Mouse (Mus musculus) myocyte (in vitro differentiated cells): ENCODE measurements around the gene Itih4. TPM values are rescaled to one million over a fixed set of nuclear protein-coding genes. Genes with fewer than 3 reads are reported as not detected.

Experiments used
- H3K27me3 ChIP-seq: one replicate; pipeline ENCODE4 v1.6.1; 2011; ENCODE audit not compliant: control insufficient read depth, insufficient read depth, insufficient read length
- H3K36me3 ChIP-seq: one replicate; pipeline ENCODE4 v1.6.1; 2011; ENCODE audit not compliant: control insufficient read depth, insufficient read depth
- H3K4me2 ChIP-seq: one replicate; pipeline ENCODE4 v1.6.1; 2011; ENCODE audit warnings: low read depth, control low read depth
- H3K4me3 ChIP-seq: one replicate; pipeline ENCODE4 v1.5.1; 2011; ENCODE audit warnings: mild to moderate bottlenecking, control low read depth, moderate library complexity
- H3K79me2 ChIP-seq: one replicate; pipeline ENCODE4 v1.6.1; 2011; ENCODE audit not compliant: control insufficient read depth, insufficient read depth
- H3ac ChIP-seq: one replicate; pipeline ENCODE4 v1.6.1; 2011; ENCODE audit not compliant: control insufficient read depth, insufficient read length
- CEBPB ChIP-seq: IDR thresholded peaks from 2 replicates; pipeline ENCODE4 v1.6.1; 2011; ENCODE audit warnings: mild to moderate bottlenecking, moderate library complexity; ENCODE audit not compliant: poor library complexity, insufficient read depth, severe bottlenecking
- E2F4 ChIP-seq: IDR thresholded peaks from one replicate; pipeline ENCODE4 v1.6.1; 2011; ENCODE audit warnings: mild to moderate bottlenecking, control low read depth, moderate library complexity; ENCODE audit not compliant: insufficient read depth
- MAX ChIP-seq: IDR thresholded peaks from one replicate; pipeline ENCODE4 v1.6.1; 2011; ENCODE audit warnings: low read depth, mild to moderate bottlenecking, control low read depth
- MYOD1 ChIP-seq, 3 experiments: IDR thresholded peaks; one replicate each; pipeline ENCODE4 v1.6.1; 2011; ENCODE audit warnings: control low read depth in 2 of 3, low read depth in 2 of 3, mild to moderate bottlenecking in 2 of 3, moderate library complexity in 1 of 3; ENCODE audit not compliant: insufficient read length in 2 of 3, control insufficient read depth in 1 of 3
- MYOG ChIP-seq, 3 experiments: IDR thresholded peaks; one replicate each; pipeline ENCODE4 v1.6.1; 2011; ENCODE audit warnings: control low read depth in 2 of 3, low read depth in 2 of 3, mild to moderate bottlenecking in 2 of 3; ENCODE audit not compliant: insufficient read length in 2 of 3, control insufficient read depth in 1 of 3, insufficient read depth in 1 of 3
- POLR2A ChIP-seq: IDR thresholded peaks from one replicate; pipeline ENCODE4 v1.6.1; 2011; ENCODE audit warnings: low read depth, mild to moderate bottlenecking, control low read depth, moderate library complexity; ENCODE audit not compliant: insufficient read length
- POLR2AphosphoS2 ChIP-seq: IDR thresholded peaks from one replicate; pipeline ENCODE4 v1.6.1; 2011; ENCODE audit warnings: low read depth, control low read depth; ENCODE audit not compliant: insufficient read length
- REST ChIP-seq: IDR thresholded peaks from one replicate; pipeline ENCODE4 v1.6.1; 2011; ENCODE audit warnings: mild to moderate bottlenecking, control low read depth, moderate library complexity; ENCODE audit not compliant: insufficient read depth, insufficient read length
- SRF ChIP-seq: IDR thresholded peaks from one replicate; pipeline ENCODE4 v1.6.1; 2011; ENCODE audit warnings: low read depth; ENCODE audit not compliant: control insufficient read depth, insufficient read length
- TCF12 ChIP-seq: IDR thresholded peaks from one replicate; pipeline ENCODE4 v1.6.1; 2011; ENCODE audit warnings: mild to moderate bottlenecking, control low read depth; ENCODE audit not compliant: poor library complexity, insufficient read depth, severe bottlenecking
- TCF3 ChIP-seq: IDR thresholded peaks from one replicate; pipeline ENCODE4 v1.6.1; 2011; ENCODE audit warnings: low read depth, control low read depth; ENCODE audit not compliant: insufficient read length
- USF1 ChIP-seq: IDR thresholded peaks from one replicate; pipeline ENCODE4 v1.6.1; 2011; ENCODE audit warnings: low read depth, mild to moderate bottlenecking, control low read depth, moderate library complexity
- polyA plus RNA-seq: library from polyadenylated mRNA; unstranded; fragments of >200 nt; fragmentation: generic; extraction: Trizol; gene quantifications from one replicate; pipeline ENCODE4 v1.2.1, GENCODE M21; 2012; ENCODE audit warnings: missing spikeins

Gene Itih4
- polyA plus RNA-seq, 1 experiment, result 0.06 TPM

GRCm38 (mm10) chr14:30943860-30944674 lies 57.8 kb downstream of the Itih4 start:
- no peak overlapping the region for H3K4me2 ChIP-seq
- no peaks in the 10 kb centered on the region for H3K79me2 ChIP-seq
- TF ChIP-seq MAX (no peak), CEBPB (peak; percentile 72; the same call in 1 of the 2 replicates)
- no peaks in the 10 kb centered on the region for H3K27me3 ChIP-seq
- no peaks in the 10 kb centered on the region for H3K36me3 ChIP-seq
- no peak overlapping the region for H3ac ChIP-seq
- H3K4me3 ChIP-seq, result no peak overlapping the region

GRCm38 (mm10) chr14:30944745-30945144 lies 58.5 kb downstream of the Itih4 start:
- Histone ChIP-seq H3K4me3 (no peak overlapping the region), H3K27me3 (no peaks in the 10 kb centered on the region), H3ac (no peak overlapping the region), H3K79me2 (no peaks in the 10 kb centered on the region), H3K4me2 (no peak overlapping the region), H3K36me3 (no peaks in the 10 kb centered on the region)
- TF ChIP-seq SRF (no peak), MAX (no peak), USF1 (no peak), MYOG (IDR thresholded peaks at IDR 0.05; ENCODE audit: control insufficient read depth in 1 of 3, insufficient read depth in 1 of 3, insufficient read length in 2 of 3, low read depth in 2 of 3) (no peak), TCF12 (no peak), CEBPB (no peak)

- Histone ChIP-seq H3K4me2 (no peak overlapping the region), H3K27me3 (no peaks in the 10 kb centered on the region), H3K4me3 (no peak overlapping the region), H3K79me2 (no peaks in the 10 kb centered on the region), H3K36me3 (no peaks in the 10 kb centered on the region), H3ac (no peak overlapping the region)
- TF ChIP-seq MYOD1 (IDR thresholded peaks at IDR 0.05; ENCODE audit: control insufficient read depth in 1 of 3, insufficient read length in 2 of 3, low read depth in 2 of 3), result no peak
- TF ChIP-seq E2F4, result no peak
- no peak for TF ChIP-seq SRF
Observed at GRCm38 (mm10) chr14:30949986-30950385, 63.7 kb downstream of the Itih4 start.

- peak; percentile 36 for TF ChIP-seq POLR2AphosphoS2
- TF ChIP-seq TCF3, result no peak
- TF ChIP-seq CEBPB, result no peak
- no peak for TF ChIP-seq MAX
- no peak for TF ChIP-seq E2F4
- no peak for TF ChIP-seq SRF
- TF ChIP-seq MYOG (IDR thresholded peaks at IDR 0.05; ENCODE audit: control insufficient read depth in 1 of 3, insufficient read depth in 1 of 3, insufficient read length in 2 of 3, low read depth in 2 of 3), result peak in 1 of 3 experiments; percentile 3
- no peak for TF ChIP-seq TCF12
- TF ChIP-seq USF1, result no peak
- TF ChIP-seq MYOD1 (IDR thresholded peaks at IDR 0.05; ENCODE audit: control insufficient read depth in 1 of 3, insufficient read length in 2 of 3, low read depth in 2 of 3), result no peak
- no peak for TF ChIP-seq REST
- peak; percentile 74 for TF ChIP-seq POLR2A
- peak within 1 kb of the TSS; percentile 95 for H3K4me2 ChIP-seq
Observed at GRCm38 (mm10) chr14:30951154-30951825, 65.0 kb downstream of the Itih4 start, which contains the start of gene Nek4. Nek4 (plus strand) TSS chr14:30951377.

More at GRCm38 (mm10) chr14:30951154-30951825, 65.0 kb downstream of the Itih4 start, which contains the start of gene Nek4:
- peak within 1 kb of the TSS; percentile 70 for H3ac ChIP-seq
- no peaks in the 10 kb centered on the region for H3K36me3 ChIP-seq
- no peaks in the 10 kb centered on the region for H3K27me3 ChIP-seq
- H3K79me2 ChIP-seq, result no peaks in the 10 kb centered on the region
- H3K4me3 ChIP-seq, result peak within 1 kb of the TSS; percentile 64

Other genes starting within 250 kb of the Itih4 start
- gene Rft1, start 232.1 kb upstream of the Itih4 start, polyA plus RNA-seq, result 12.3 TPM
- 2.8 TPM for gene Sfmbt1, start 171.6 kb upstream of the Itih4 start, polyA plus RNA-seq
- gene Tmem110, start 60.9 kb upstream of the Itih4 start, polyA plus RNA-seq, result 9.1 TPM
- gene Mustn1, start 7.3 kb upstream of the Itih4 start, polyA plus RNA-seq, result 143 TPM
- gene Itih3, start 37.3 kb downstream of the Itih4 start, polyA plus RNA-seq, result 0.04 TPM
- 0.02 TPM for gene Itih1, start 56.8 kb downstream of the Itih4 start, polyA plus RNA-seq
- 2.8 TPM for gene Nek4, start 64.9 kb downstream of the Itih4 start, polyA plus RNA-seq
- gene Glt8d1, start 114.9 kb downstream of the Itih4 start, polyA plus RNA-seq, result 23.1 TPM
- gene Spcs1, start 115.2 kb downstream of the Itih4 start, polyA plus RNA-seq, result 332 TPM
- 14.1 TPM for gene Pbrm1, start 132.7 kb downstream of the Itih4 start, polyA plus RNA-seq
- 37.9 TPM for gene Gnl3, start 132.7 kb downstream of the Itih4 start, polyA plus RNA-seq
- 91.4 TPM for gene Smim4, start 242.5 kb downstream of the Itih4 start, polyA plus RNA-seq
- gene Nt5dc2, start 244.6 kb downstream of the Itih4 start, polyA plus RNA-seq, result 243 TPM